Comparison of ENCODE assay signal across 7 mouse cellular contexts in genomic region chr11:3863454-3864112, GRCm38 (mm10). TPM values are rescaled to one million over a fixed set of nuclear protein-coding genes. Genes with fewer than 3 reads are reported as not detected.
A peak's percentile ranks its signal among the peaks of the same experiment; 100 is the strongest.
DNase-seq lines count a peak whose midpoint lies in the region; ATAC-seq and TF ChIP-seq lines count a peak whose summit lies in the region.

Gene Osbp2 (minus strand): TSS chr11:3863903.

- ATAC-seq in embryonic facial prominence, embryonic 11.5 days (replicated peaks; ENCODE audit: insufficient number of reproducible peaks, low FRiP score, low TSS enrichment, low read depth) = peak; percentile 91
- peak; percentile 85 for ATAC-seq in limb, embryonic 15.5 days (ENCODE audit: insufficient number of reproducible peaks, low FRiP score, low TSS enrichment, low read depth)
- peak; percentile 93 for ATAC-seq in midbrain, embryonic 16.5 days

- H3K27me3 ChIP-seq in embryonic facial prominence, embryonic 11.5 days (ENCODE audit: control insufficient read depth, insufficient read depth, low read length) = peaks cover 7% of the 10 kb centered on the region; the same call in 1 of the 2 replicates
- no peaks in the 10 kb centered on the region for H3K27me3 ChIP-seq in heart, adult 2 months (ENCODE audit: control insufficient read depth, insufficient read depth, low read length)
- H3K27me3 ChIP-seq in limb, embryonic 15.5 days = peaks cover 19% of the 10 kb centered on the region
- H3K27me3 ChIP-seq in midbrain, embryonic 16.5 days (ENCODE audit: control insufficient read depth, insufficient read depth, low read depth, low read length) = no peaks in the 10 kb centered on the region
- peaks cover 6% of the 10 kb centered on the region for H3K27me3 ChIP-seq in spleen, adult 2 months (ENCODE audit: control insufficient read depth, insufficient read depth, low read length)

- no peak for TF ChIP-seq EP300 in heart, adult 2 months (IDR thresholded peaks at IDR 0.05; ENCODE audit: insufficient read depth, low read depth, low read length)

- no peaks in the 10 kb centered on the region for H3K9me3 ChIP-seq in embryonic facial prominence, embryonic 11.5 days (replicated peaks; ENCODE audit: control insufficient read depth, low read length)
- H3K9me3 ChIP-seq in limb, embryonic 15.5 days = no peaks in the 10 kb centered on the region
- H3K9me3 ChIP-seq in midbrain, embryonic 16.5 days (replicated peaks; ENCODE audit: control insufficient read depth, low read length, poor library complexity, severe bottlenecking) = no peaks in the 10 kb centered on the region

- intact Hi-C loops in heart, adult 2 months (cut with DNase I) = no loop called here

- TF ChIP-seq POLR2A in bone marrow, adult 2 months (IDR thresholded peaks at IDR 0.05; ENCODE audit: borderline replicate concordance, control insufficient read depth, low read depth, low read length) = no peak
- peak; percentile 47; the same call in 1 of the 2 replicates for TF ChIP-seq POLR2A in heart, adult 2 months (IDR thresholded peaks at IDR 0.05; ENCODE audit: insufficient read depth, low read depth, low read length)
- TF ChIP-seq POLR2A in spleen, adult 2 months (IDR thresholded peaks at IDR 0.05; ENCODE audit: low read depth, low read length) = no peak

- 5% methylated on average over 58 of the region's 58 CpGs for WGBS in bone marrow, adult 2 months
- 3% methylated on average over 53 of the region's 58 CpGs for WGBS in embryonic facial prominence, embryonic 11.5 days
- 4% methylated on average over 52 of the region's 58 CpGs for WGBS in heart, adult 2 months
- WGBS in limb, embryonic 15.5 days = 4% methylated on average over 49 of the region's 58 CpGs
- WGBS in midbrain, embryonic 16.5 days = 4% methylated on average over 53 of the region's 58 CpGs
- WGBS in spleen, adult 2 months = 6% methylated on average over 55 of the region's 58 CpGs

- H3K4me2 ChIP-seq in embryonic facial prominence, embryonic 11.5 days (ENCODE audit: low read depth, low read length) = peak within 1 kb of the TSS; percentile 80
- peak within 1 kb of the TSS; percentile 91 for H3K4me2 ChIP-seq in limb, embryonic 15.5 days
- H3K4me2 ChIP-seq in midbrain, embryonic 16.5 days (ENCODE audit: low read length) = peak within 1 kb of the TSS; percentile 81

- peak within 1 kb of the TSS; percentile 33 for H3K4me3 ChIP-seq in bone marrow, adult 2 months (replicated peaks; ENCODE audit: control insufficient read depth, low read depth, low read length)
- H3K4me3 ChIP-seq in embryonic facial prominence, embryonic 11.5 days (ENCODE audit: low read depth, low read length) = peak within 1 kb of the TSS; percentile 48
- peak within 1 kb of the TSS; percentile 40 for H3K4me3 ChIP-seq in heart, adult 2 months
- H3K4me3 ChIP-seq in limb, embryonic 15.5 days = peak within 1 kb of the TSS; percentile 54
- peak within 1 kb of the TSS; percentile 53 for H3K4me3 ChIP-seq in midbrain, embryonic 16.5 days (ENCODE audit: low read depth, low read length)
- peak within 1 kb of the TSS; percentile 52; the same call in 1 of the 2 replicates for H3K4me3 ChIP-seq in spleen, adult 2 months (ENCODE audit: extremely low read depth, insufficient read depth, insufficient read length)

- no peak within 1 kb of the TSS for H3K27ac ChIP-seq in bone marrow, adult 2 months (ENCODE audit: control insufficient read depth, insufficient read depth, low read depth, low read length, poor library complexity)
- H3K27ac ChIP-seq in embryonic facial prominence, embryonic 11.5 days (replicated peaks; ENCODE audit: low read depth, low read length) = no peak within 1 kb of the TSS
- H3K27ac ChIP-seq in heart, adult 2 months = peak within 1 kb of the TSS; percentile 45; the same call in 1 of the 2 replicates
- H3K27ac ChIP-seq in limb, embryonic 15.5 days = no peak within 1 kb of the TSS
- no peak within 1 kb of the TSS for H3K27ac ChIP-seq in midbrain, embryonic 16.5 days (ENCODE audit: low read length)
- no peak within 1 kb of the TSS for H3K27ac ChIP-seq in spleen, adult 2 months (ENCODE audit: insufficient read depth, low read length)

- H3K4me1 ChIP-seq in bone marrow, adult 2 months (ENCODE audit: control insufficient read depth, insufficient read depth, low read length) = no peaks in the 10 kb centered on the region
- H3K4me1 ChIP-seq in embryonic facial prominence, embryonic 11.5 days (ENCODE audit: control insufficient read depth, insufficient read depth, low read length) = peaks cover 3% of the 10 kb centered on the region; the same call in 1 of the 2 replicates
- H3K4me1 ChIP-seq in heart, adult 2 months (ENCODE audit: control insufficient read depth, insufficient read depth, low read length) = no peaks in the 10 kb centered on the region; the same call in 1 of the 2 replicates
- H3K4me1 ChIP-seq in limb, embryonic 15.5 days = peaks cover 11% of the 10 kb centered on the region
- peaks cover 5% of the 10 kb centered on the region; the same call in 1 of the 2 replicates for H3K4me1 ChIP-seq in midbrain, embryonic 16.5 days (ENCODE audit: control insufficient read depth, insufficient read depth, low read length)
- H3K4me1 ChIP-seq in spleen, adult 2 months (ENCODE audit: control insufficient read depth, insufficient read depth, insufficient read length) = no peaks in the 10 kb centered on the region; the same call in 1 of the 2 replicates

- TF ChIP-seq CTCF in bone marrow, adult 2 months (IDR thresholded peaks at IDR 0.05; ENCODE audit: control insufficient read depth, insufficient read depth, low read length) = no peak
- TF ChIP-seq CTCF in heart, adult 2 months (IDR thresholded peaks at IDR 0.05) = peak; percentile 63
- no peak for TF ChIP-seq CTCF in spleen, adult 2 months (IDR thresholded peaks at IDR 0.05; ENCODE audit: extremely low read depth, insufficient read depth, insufficient read length, insufficient replicate concordance)

- no peaks in the 10 kb centered on the region for H3K79me2 ChIP-seq in heart, adult 2 months (replicated peaks; ENCODE audit: control insufficient read depth, insufficient read depth, low read length)

- no peaks in the 10 kb centered on the region for H3K36me3 ChIP-seq in embryonic facial prominence, embryonic 11.5 days (replicated peaks; ENCODE audit: control insufficient read depth, insufficient read depth, low read depth, low read length)
- no peaks in the 10 kb centered on the region for H3K36me3 ChIP-seq in heart, adult 2 months (ENCODE audit: control insufficient read depth, insufficient read depth, low read length)
- H3K36me3 ChIP-seq in limb, embryonic 15.5 days = no peaks in the 10 kb centered on the region
- no peaks in the 10 kb centered on the region for H3K36me3 ChIP-seq in midbrain, embryonic 16.5 days (ENCODE audit: control insufficient read depth, insufficient read depth, low read length)
- H3K36me3 ChIP-seq in spleen, adult 2 months (ENCODE audit: control insufficient read depth, insufficient read depth, low read length) = no peaks in the 10 kb centered on the region

- peak within 1 kb of the TSS; percentile 50 for H3K9ac ChIP-seq in embryonic facial prominence, embryonic 11.5 days (replicated peaks; ENCODE audit: low read length)
- H3K9ac ChIP-seq in heart, adult 2 months (ENCODE audit: low read depth, low read length) = peak within 1 kb of the TSS; percentile 49
- H3K9ac ChIP-seq in limb, embryonic 15.5 days = peak within 1 kb of the TSS; percentile 51
- H3K9ac ChIP-seq in midbrain, embryonic 16.5 days (ENCODE audit: low read depth, low read length) = peak within 1 kb of the TSS; percentile 67

- DNase-seq in embryonic facial prominence, embryonic 11.5 days (ENCODE audit: low spot score) = peak; percentile 78
- peak; percentile 70 to 79 for DNase-seq in heart, adult 2 months
- peak; percentile 69 for DNase-seq in kidney, adult 8-10 months
- peak; percentile 9 to 34 for DNase-seq in spleen, adult 2 months (ENCODE audit: low read depth in 1 of 2, low spot score in 2 of 2)

RNA-seq across cellular contexts. Expression of gene Osbp2, which starts in this region (rescaled TPM):
- polyA plus RNA-seq in bone marrow, adult 2 months (2011; ENCODE audit: insufficient read depth, insufficient read length, low replicate concordance, missing spikeins) = not detected in 2 replicates
- 0.55 and 0.85 TPM in 2 replicates for polyA plus RNA-seq in embryonic facial prominence, embryonic 11.5 days (2014; fragmentation: Nextera tagmentation; extraction: Ambion mirVana)
- 10 to 100 TPM; 12.9 to 16.2 TPM for total RNA-seq in heart, adult 2 months (2021)
- polyA plus RNA-seq in heart, adult 2 months (2012; rRNA removed) = 10.9 and 14.2 TPM in 2 replicates
- 0.77 and 0.78 TPM in 2 replicates for polyA plus RNA-seq in limb, embryonic 15.5 days (2015; fragmentation: Nextera tagmentation; extraction: Ambion mirVana)
- 35.7 and 40.9 TPM in 2 replicates for polyA plus RNA-seq in midbrain, embryonic 16.5 days (2015; fragmentation: Nextera tagmentation; extraction: Ambion mirVana)
- polyA plus RNA-seq in spleen, adult 2 months (2012; rRNA removed) = 0.05 and 0.06 TPM in 2 replicates

Comparison
In these comparisons a context has a peak if more than half of its experiments do, and no peak if none do; other contexts are left out.
1. Peak in DNase-seq, ATAC-seq, H3K4me3 ChIP-seq, H3K9ac ChIP-seq and H3K4me2 ChIP-seq in embryonic facial prominence, embryonic 11.5 days; RNA of the gene not detected or under 1 TPM.
2. Peak in ATAC-seq, H3K4me3 ChIP-seq, H3K9ac ChIP-seq and H3K4me2 ChIP-seq in limb, embryonic 15.5 days; RNA of the gene not detected or under 1 TPM.
3. Peak in DNase-seq and H3K4me3 ChIP-seq in spleen, adult 2 months; RNA of the gene not detected or under 1 TPM.
4. DNase-seq: peak in every context shown above with its lines; median percentile 78 in embryonic facial prominence, embryonic 11.5 days; 74 in heart, adult 2 months; 69 in kidney, adult 8-10 months; 22 in spleen, adult 2 months.